Mouse (Mus musculus): ENCODE results near the gene Serpinc1. TPM values are rescaled to one million over a fixed set of nuclear protein-coding genes. Genes with fewer than 3 reads are reported as not detected.
"Not testable (repeated sequence)": the region's sequence is repeated elsewhere in the genome, so short reads cannot be mapped to it uniquely, and the experiment has no call there.

Gene Serpinc1
- polyA plus RNA-seq, 1 experiment from 2014 or later: 3.1 TPM

GRCm38 (mm10) chr1:161027196-161027595 lies 48.8 kb downstream of the Serpinc1 start:
- H3K27ac ChIP-seq (replicated peaks): no peak overlapping the region
- no peak for ATAC-seq (ENCODE audit: low FRiP score, low read depth)
- H3K4me1 ChIP-seq: no peaks in the 10 kb centered on the region
- 83% methylated on average over 2 of the region's 2 CpGs for WGBS
- H3K4me3 ChIP-seq: no peak overlapping the region
- no peak overlapping the region for H3K9ac ChIP-seq (replicated peaks)
- H3K27me3 ChIP-seq: no peaks in the 10 kb centered on the region
- H3K36me3 ChIP-seq: peaks cover 45% of the 10 kb centered on the region
- no peak overlapping the region for H3K4me2 ChIP-seq (replicated peaks)
- H3K9me3 ChIP-seq: no peaks in the 10 kb centered on the region

GRCm38 (mm10) chr1:161028427-161028826 lies 50.0 kb downstream of the Serpinc1 start:
- peaks cover 48% of the 10 kb centered on the region for H3K36me3 ChIP-seq
- not testable (repeated sequence) for H3K4me3 ChIP-seq; H3K4me1 ChIP-seq; H3K27ac ChIP-seq (replicated peaks); H3K27me3 ChIP-seq; H3K9me3 ChIP-seq; H3K9ac ChIP-seq (replicated peaks); H3K4me2 ChIP-seq (replicated peaks); ATAC-seq (ENCODE audit: low FRiP score, low read depth)
- 79% methylated on average over 1 of the region's 1 CpGs for WGBS

- 95% methylated on average over 3 of the region's 3 CpGs for WGBS
- H3K27me3 ChIP-seq: no peaks in the 10 kb centered on the region
- H3K9me3 ChIP-seq: no peaks in the 10 kb centered on the region
- no peak overlapping the region for H3K27ac ChIP-seq (replicated peaks)
- no peak overlapping the region for H3K9ac ChIP-seq (replicated peaks)
- H3K4me3 ChIP-seq: no peak overlapping the region
- no peak for ATAC-seq (ENCODE audit: low FRiP score, low read depth)
- H3K36me3 ChIP-seq: peaks cover 44% of the 10 kb centered on the region
- peaks cover 10% of the 10 kb centered on the region; the same call in 1 of the 2 replicates for H3K4me1 ChIP-seq
- no peak overlapping the region for H3K4me2 ChIP-seq (replicated peaks)
These were observed 51.7 kb downstream of the Serpinc1 start for GRCm38 (mm10) chr1:161030058-161030457.

GRCm38 (mm10) chr1:161031881-161032280 lies 53.5 kb downstream of the Serpinc1 start:
- Histone ChIP-seq H3K9me3 (no peaks in the 10 kb centered on the region), H3K27ac (replicated peaks) (no peak overlapping the region), H3K27me3 (no peaks in the 10 kb centered on the region), H3K4me3 (no peak overlapping the region), H3K4me1 (peaks cover 16% of the 10 kb centered on the region), H3K9ac (replicated peaks) (no peak overlapping the region), H3K4me2 (replicated peaks) (no peak overlapping the region), H3K36me3 (peaks cover 47% of the 10 kb centered on the region)
- 96% methylated on average over 9 of the region's 9 CpGs for WGBS
- ATAC-seq (ENCODE audit: low FRiP score, low read depth): no peak

- Histone ChIP-seq H3K27me3 (no peaks in the 10 kb centered on the region), H3K4me1 (peaks cover 19% of the 10 kb centered on the region), H3K9me3 (no peaks in the 10 kb centered on the region), H3K4me3 (no peak overlapping the region), H3K9ac (replicated peaks) (no peak overlapping the region), H3K36me3 (peaks cover 45% of the 10 kb centered on the region), H3K27ac (replicated peaks) (no peak overlapping the region), H3K4me2 (replicated peaks) (no peak overlapping the region)
- ATAC-seq (ENCODE audit: low FRiP score, low read depth): no peak
- WGBS: 94% methylated on average over 7 of the region's 7 CpGs
These were observed 54.0 kb downstream of the Serpinc1 start for GRCm38 (mm10) chr1:161032345-161032744.

DNA sequence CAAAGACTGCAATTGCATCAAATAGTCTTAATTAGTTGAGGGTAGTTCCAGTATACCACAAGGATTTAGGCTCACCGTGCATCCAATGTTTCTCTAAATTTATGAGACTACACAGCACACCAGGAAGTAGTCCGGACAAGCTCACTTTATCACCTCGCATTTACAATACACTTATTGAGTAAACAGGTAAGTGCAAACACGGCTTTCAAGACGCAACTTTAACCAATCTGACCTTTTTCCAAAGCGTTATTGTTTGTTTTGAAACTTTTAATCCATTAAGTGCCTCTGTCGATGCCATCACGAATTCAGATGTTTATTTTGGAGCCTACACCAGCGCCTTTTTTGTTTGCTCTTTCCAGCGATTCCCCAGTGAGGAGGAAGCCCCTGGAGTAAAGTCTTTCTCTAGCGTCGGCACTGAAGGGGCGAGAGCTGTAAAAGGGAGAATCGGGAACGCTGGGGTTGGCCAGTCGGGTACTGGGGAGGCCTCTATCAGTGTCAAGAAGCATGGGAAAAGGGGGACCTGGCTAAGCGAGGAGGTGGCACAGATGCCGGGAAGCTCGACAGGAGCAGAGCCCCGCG lies 55.6 kb downstream of the Serpinc1 start:
- ATAC-seq (ENCODE audit: low FRiP score, low read depth): no peak
- Histone ChIP-seq H3K4me1 (peaks cover 27% of the 10 kb centered on the region), H3K4me3 (peak overlapping the region; percentile 88), H3K9ac (replicated peaks) (peak overlapping the region; percentile 86), H3K27me3 (no peaks in the 10 kb centered on the region), H3K27ac (replicated peaks) (peak overlapping the region; percentile 87), H3K36me3 (peaks cover 60% of the 10 kb centered on the region), H3K4me2 (replicated peaks) (peak overlapping the region; percentile 72), H3K9me3 (no peaks in the 10 kb centered on the region)
- 2% methylated on average over 21 of the region's 21 CpGs for WGBS

DNA sequence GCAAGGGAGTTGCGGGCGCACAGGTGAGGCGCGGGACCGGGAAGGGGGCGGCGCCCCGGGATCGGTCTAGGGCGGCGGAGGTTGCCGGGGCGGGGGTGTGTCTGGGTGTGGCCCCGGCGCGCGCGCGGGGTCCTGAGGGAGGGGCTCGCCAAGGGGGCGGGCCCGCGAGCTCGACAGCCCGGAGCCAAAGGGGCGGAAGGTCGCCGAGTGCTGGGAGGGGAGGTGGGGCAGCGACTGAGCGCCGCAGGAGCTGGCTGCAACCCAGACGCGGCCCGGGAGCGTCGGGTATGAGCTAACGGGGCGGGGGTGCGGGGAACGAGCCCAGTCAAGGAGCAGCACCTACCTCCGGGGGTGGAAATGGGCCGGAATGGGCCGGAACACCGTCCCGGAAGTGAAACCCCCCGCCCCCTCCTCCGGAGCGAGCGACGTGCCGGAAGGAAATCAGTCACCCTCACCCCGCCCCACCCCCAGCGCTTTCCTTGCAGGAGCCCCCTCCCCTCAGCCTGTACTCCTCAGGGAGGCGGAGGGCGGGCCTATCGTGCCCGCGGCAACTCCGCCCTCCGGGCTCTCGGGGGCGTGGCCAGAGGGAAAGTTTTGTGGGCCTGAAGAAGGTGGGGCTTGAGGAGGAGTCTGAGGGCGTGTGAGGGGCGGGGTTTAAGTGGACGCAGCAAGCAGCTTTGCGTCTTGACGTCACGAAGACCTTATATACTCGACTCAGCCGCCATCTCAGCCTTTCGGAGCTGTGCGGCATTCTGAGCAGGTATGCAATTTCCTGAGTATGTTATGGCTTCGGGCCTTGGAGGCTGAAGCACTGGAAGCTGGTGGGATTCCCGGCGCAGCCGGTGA lies 56.3 kb downstream of the Serpinc1 start, which contains the start of gene Zbtb37:
Gene Zbtb37 (minus strand): TSS at position 415 of the 846 bp plus-strand sequence.
- Histone ChIP-seq H3K36me3 (peaks cover 61% of the 10 kb centered on the region), H3K9ac (replicated peaks) (peak within 1 kb of the TSS; percentile 96), H3K4me2 (replicated peaks) (peak within 1 kb of the TSS; percentile 90), H3K27me3 (no peaks in the 10 kb centered on the region), H3K9me3 (no peaks in the 10 kb centered on the region), H3K27ac (replicated peaks) (peak within 1 kb of the TSS; percentile 90), H3K4me3 (peak within 1 kb of the TSS; percentile 88), H3K4me1 (peaks cover 33% of the 10 kb centered on the region)
- WGBS: under 1% methylated on average over 62 of the region's 76 CpGs
- ATAC-seq (ENCODE audit: low FRiP score, low read depth): peak; percentile 91

GRCm38 (mm10) chr1:161035281-161035785 lies 56.9 kb downstream of the Serpinc1 start:
- peak overlapping the region; percentile 96 for H3K9ac ChIP-seq (replicated peaks)
- H3K4me2 ChIP-seq (replicated peaks): peak overlapping the region; percentile 90
- no peaks in the 10 kb centered on the region for H3K9me3 ChIP-seq
- peak overlapping the region; percentile 88 for H3K4me3 ChIP-seq
- WGBS: under 1% methylated on average over 14 of the region's 14 CpGs
- H3K27me3 ChIP-seq: no peaks in the 10 kb centered on the region
- peaks cover 33% of the 10 kb centered on the region for H3K4me1 ChIP-seq
- peaks cover 60% of the 10 kb centered on the region for H3K36me3 ChIP-seq
- H3K27ac ChIP-seq (replicated peaks): peak overlapping the region; percentile 90
- ATAC-seq (ENCODE audit: low FRiP score, low read depth): peak; percentile 42

DNA sequence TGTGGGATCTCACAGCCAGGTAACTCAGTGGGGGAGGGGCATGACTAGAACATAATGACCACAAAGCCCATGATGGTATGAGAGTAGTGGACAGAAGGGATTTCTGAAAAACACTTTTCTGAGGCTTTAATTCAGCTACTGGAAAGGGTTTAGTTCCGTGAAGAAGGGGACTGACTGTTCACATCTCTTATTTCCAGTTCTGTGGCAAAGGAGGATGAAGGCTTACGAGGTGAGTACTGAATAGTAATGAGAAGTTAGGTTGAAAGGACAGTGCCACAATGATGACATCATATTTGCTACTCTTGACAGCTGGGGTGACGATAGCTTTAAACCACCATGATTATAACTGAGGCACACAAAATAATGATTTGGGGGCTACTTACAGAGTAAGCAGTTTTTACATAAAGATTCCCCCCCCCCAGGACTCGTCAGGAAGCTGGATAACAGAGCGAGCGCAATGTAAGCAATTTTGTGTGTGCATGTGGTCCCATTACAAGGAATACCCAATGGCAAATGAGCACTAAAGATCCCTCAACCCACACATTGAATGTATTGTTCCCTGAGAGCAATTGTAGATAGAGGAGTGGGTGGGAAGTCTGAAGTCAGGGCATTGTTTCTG lies 57.5 kb downstream of the Serpinc1 start:
- Histone ChIP-seq H3K4me3 (peak overlapping the region; percentile 88), H3K27ac (replicated peaks) (peak overlapping the region; percentile 90), H3K4me1 (peaks cover 33% of the 10 kb centered on the region), H3K27me3 (no peaks in the 10 kb centered on the region), H3K9me3 (no peaks in the 10 kb centered on the region), H3K9ac (replicated peaks) (peak overlapping the region; percentile 96), H3K36me3 (peaks cover 62% of the 10 kb centered on the region), H3K4me2 (replicated peaks) (peak overlapping the region; percentile 90)
- no peak for ATAC-seq (ENCODE audit: low FRiP score, low read depth)
- under 1% methylated on average over 6 of the region's 6 CpGs for WGBS

DNA sequence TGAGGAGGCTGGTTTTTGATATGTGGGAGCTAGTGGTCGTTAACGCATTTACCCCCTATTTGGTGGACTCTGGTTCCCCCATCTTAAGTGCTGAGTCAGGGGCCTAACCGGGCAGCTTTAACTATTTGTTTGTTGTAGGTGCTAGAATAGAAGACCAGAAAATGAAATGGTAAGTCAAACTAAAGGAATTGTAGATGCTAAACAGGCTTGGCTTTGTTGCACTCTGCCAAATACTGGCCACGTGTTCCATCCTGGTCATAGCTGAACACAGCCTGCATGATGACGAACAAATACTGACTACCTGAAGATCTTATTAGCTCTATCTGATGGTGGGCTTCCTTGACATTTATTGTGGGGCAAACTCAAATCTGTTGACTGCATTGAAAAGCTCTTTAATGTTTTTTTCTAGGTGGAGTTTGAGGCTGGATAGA lies 58.0 kb downstream of the Serpinc1 start:
- Histone ChIP-seq H3K9me3 (no peaks in the 10 kb centered on the region), H3K36me3 (peaks cover 59% of the 10 kb centered on the region), H3K9ac (replicated peaks) (peak overlapping the region; percentile 96), H3K27ac (replicated peaks) (peak overlapping the region; percentile 90), H3K27me3 (no peaks in the 10 kb centered on the region), H3K4me3 (peak overlapping the region; percentile 88), H3K4me2 (replicated peaks) (peak overlapping the region; percentile 90), H3K4me1 (peaks cover 33% of the 10 kb centered on the region)
- no peak for ATAC-seq (ENCODE audit: low FRiP score, low read depth)
- under 1% methylated on average over 5 of the region's 5 CpGs for WGBS

GRCm38 (mm10) chr1:161037026-161037425 lies 58.6 kb downstream of the Serpinc1 start:
- H3K4me3 ChIP-seq: peak overlapping the region; percentile 88
- H3K27ac ChIP-seq (replicated peaks): peak overlapping the region; percentile 90
- no peaks in the 10 kb centered on the region for H3K9me3 ChIP-seq
- ATAC-seq (ENCODE audit: low FRiP score, low read depth): no peak
- peak overlapping the region; percentile 90 for H3K4me2 ChIP-seq (replicated peaks)
- H3K9ac ChIP-seq (replicated peaks): peak overlapping the region; percentile 96
- 0% methylated on average over 1 of the region's 1 CpGs for WGBS
- H3K4me1 ChIP-seq: peaks cover 33% of the 10 kb centered on the region
- H3K27me3 ChIP-seq: no peaks in the 10 kb centered on the region
- peaks cover 59% of the 10 kb centered on the region for H3K36me3 ChIP-seq

GRCm38 (mm10) chr1:161037599-161037998 lies 59.2 kb downstream of the Serpinc1 start:
- Histone ChIP-seq H3K36me3 (peaks cover 60% of the 10 kb centered on the region), H3K27me3 (no peaks in the 10 kb centered on the region), H3K4me3 (peak overlapping the region; percentile 88), H3K9ac (replicated peaks) (peak overlapping the region; percentile 57), H3K9me3 (no peaks in the 10 kb centered on the region), H3K4me2 (replicated peaks) (peak overlapping the region; percentile 90), H3K4me1 (peaks cover 33% of the 10 kb centered on the region), H3K27ac (replicated peaks) (no peak overlapping the region)
- no peak for ATAC-seq (ENCODE audit: low FRiP score, low read depth)
- 31% methylated on average over 3 of the region's 3 CpGs for WGBS

Data from midbrain, embryonic 12.5 days (tissue).